Mouse (Mus musculus) c-Kit-positive CD71-positive TER-119-positive erythroid progenitor cells, embryonic 14.5 days (primary cell): ENCODE results near the gene Tmprss4.

Experiments
- DNase-seq: peaks from one replicate; pipeline ENCODE4 v3.0.0-alpha.2; 2013; ENCODE audit warnings: low spot score

The Tmprss4 gene

DNA sequence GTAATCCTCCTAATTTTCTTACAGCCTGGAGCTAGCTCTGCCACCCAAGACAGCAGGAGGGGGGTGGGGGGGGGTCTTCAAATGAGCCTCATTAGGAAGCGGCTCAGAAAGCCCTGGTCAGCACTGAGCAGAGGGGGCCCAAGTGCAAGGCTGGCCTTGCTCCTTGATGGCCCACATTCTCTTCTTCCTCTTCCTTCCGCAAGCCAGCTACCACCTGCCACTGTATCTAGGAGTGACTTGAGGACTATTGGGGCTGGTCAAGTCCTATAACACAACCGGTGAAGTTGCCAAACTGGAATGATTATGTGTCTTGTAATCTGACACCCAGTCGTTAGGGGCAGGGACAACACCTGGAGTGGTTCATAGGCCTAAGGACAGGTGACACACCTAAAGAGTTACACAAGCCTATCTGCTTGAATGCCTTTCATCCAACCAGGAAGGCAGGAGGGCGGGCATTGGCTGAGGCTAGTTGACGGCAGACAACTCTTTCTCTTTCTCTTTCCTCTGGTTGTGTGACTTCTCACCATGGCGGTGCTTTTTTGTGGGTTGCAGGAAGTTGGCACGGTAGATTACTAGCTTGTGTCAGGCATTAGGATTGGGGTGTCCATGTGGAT is at the start of gene Tmprss4:
Gene Tmprss4 (minus strand): TSS at position 296 of the 614 bp plus-strand sequence.
- no peak for DNase-seq

DNA sequence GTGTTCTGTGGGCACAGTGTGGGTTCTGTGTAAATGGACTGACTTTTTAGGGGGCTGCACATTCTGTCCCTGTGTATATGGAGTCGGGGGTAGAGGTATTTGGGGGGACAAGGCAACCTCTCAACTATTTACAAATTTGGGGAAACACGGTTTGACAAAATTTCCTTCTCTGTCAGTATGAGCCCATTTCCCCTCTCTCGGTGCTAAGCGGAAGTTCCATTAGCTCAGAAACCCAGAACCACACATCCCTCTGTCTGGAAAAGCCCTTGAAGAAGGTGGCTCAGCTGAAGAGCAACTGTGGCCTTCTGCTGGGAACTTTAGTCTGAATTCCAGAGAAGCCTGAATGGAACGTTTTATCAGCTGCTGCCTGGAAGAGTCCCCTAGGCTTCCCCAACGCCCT is 48.5 kb upstream of the Tmprss4 start:
- DNase-seq = no peak

- no peak for DNase-seq
Measured at GRCm38 (mm10) chr9:45251990-45252389, 48.1 kb upstream of the Tmprss4 start.

GRCm38 (mm10) chr9:45251281-45251680 is 47.4 kb upstream of the Tmprss4 start:
- no peak for DNase-seq

- no peak for DNase-seq
Measured at GRCm38 (mm10) chr9:45250306-45250705, 46.4 kb upstream of the Tmprss4 start.

DNA sequence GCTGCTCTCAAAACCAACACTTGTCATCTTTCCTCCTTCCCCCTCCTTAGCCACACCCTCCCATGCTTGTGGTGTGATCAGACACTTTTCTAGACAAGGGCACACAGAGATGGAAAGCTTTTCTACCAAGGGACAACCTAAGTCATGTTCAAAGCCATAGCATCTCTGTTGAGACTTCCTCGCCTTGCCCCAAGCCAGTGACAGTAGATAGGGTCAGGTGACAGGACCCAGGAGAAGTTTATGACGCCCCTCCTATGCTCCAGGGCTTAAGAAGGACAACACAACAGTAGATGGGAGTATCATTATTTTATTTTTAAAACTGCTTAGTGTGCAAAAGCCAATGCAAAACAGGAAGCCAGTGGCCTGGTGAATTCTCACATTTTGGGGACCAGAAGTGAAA is 43.6 kb upstream of the Tmprss4 start:
- no peak for DNase-seq

- no peak for DNase-seq
Measured at GRCm38 (mm10) chr9:45246060-45246459, 42.2 kb upstream of the Tmprss4 start.

- DNase-seq = no peak
Measured at GRCm38 (mm10) chr9:45245432-45245831, 41.5 kb upstream of the Tmprss4 start.

DNA sequence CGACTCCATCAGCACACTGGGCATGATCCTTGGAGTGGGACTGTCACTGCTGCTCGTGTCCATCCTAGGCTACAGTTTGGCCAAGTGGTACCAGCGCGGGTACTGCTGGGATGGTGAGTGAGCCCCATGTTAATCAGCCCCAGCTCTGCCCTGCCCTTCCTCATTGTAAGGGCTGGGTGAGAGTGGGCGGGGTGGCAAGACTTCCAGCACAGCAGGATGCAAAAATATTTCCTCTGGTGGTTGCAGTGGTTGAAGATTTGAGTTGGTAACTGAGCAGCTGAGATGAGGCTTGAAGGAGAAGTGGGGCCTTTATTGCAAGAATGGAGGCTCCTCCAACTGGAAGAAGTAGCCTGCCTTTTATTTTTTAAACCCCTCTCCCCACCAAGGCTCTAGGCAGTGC is 37.5 kb upstream of the Tmprss4 start:
- DNase-seq = no peak

DNA sequence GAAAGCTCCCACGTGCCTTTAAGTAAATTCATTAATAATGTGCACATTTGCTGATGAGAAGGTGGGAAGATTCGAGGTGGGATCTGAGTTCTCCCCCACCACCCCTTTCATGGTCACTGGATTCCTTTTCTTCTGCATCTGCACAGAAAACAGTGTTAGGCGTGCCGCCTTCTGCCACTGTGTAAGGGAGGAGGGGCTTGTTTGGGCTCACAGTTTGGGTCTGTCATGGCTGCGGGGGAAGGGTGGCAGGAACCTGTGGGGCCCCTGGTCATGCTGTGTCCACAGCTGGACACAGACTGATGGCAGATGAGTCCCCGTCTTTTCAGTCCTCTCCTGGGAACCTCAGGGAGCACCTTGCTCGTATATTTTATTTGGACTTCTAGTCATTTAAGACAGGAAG is 32.9 kb upstream of the Tmprss4 start:
- no peak for DNase-seq

DNA sequence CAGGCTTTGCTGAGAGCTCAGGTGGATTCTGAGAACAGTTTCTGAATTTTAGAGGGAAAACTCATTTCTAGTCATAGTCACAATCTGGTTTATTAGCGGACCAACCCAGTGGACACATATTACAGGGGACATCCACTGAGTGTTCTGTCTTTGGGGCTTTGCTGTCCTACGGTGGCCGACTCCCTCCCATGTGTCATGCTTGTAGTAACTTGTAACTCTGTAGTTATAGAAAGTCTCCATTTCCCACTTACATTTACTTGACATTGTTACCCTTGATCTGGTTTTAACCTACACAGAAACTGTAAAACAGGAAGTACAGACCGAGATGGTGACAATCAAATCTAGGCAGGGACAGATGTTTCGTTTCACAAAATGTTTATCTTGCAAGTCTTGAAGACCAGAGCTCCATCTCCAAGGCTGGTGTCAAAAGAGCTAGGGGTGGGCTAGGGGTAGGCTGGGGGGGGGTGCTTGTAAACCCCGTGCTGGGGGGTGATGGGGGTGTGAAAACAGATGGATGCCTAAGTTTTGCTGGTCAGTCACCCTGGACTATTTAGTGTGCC is 31.9 kb upstream of the Tmprss4 start:
- DNase-seq = no peak

GRCm38 (mm10) chr9:45229359-45229758 is 25.5 kb upstream of the Tmprss4 start:
- DNase-seq = no peak

DNA sequence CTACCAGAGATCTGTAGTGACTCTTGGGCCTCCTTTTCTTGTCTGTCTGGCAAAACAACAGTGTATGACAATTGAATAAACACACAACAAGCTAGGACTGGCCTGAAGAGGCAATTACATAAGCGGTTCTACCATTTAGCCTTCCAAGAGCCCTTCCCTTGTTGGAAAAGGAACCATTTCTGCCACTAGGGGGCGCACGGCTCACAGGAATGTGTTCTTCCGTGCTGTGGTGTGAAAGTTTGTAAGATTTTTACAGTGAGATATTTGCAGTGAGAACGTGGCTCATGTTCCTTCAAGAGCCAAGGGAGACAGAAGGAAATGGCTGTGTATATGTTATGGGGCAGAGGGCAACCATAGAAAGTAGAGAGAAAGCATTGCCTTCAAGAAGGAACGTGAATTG is 17.7 kb upstream of the Tmprss4 start:
- peak; percentile 51 for DNase-seq

- DNase-seq = no peak
Measured at GRCm38 (mm10) chr9:45219644-45220043, 15.8 kb upstream of the Tmprss4 start.

DNA sequence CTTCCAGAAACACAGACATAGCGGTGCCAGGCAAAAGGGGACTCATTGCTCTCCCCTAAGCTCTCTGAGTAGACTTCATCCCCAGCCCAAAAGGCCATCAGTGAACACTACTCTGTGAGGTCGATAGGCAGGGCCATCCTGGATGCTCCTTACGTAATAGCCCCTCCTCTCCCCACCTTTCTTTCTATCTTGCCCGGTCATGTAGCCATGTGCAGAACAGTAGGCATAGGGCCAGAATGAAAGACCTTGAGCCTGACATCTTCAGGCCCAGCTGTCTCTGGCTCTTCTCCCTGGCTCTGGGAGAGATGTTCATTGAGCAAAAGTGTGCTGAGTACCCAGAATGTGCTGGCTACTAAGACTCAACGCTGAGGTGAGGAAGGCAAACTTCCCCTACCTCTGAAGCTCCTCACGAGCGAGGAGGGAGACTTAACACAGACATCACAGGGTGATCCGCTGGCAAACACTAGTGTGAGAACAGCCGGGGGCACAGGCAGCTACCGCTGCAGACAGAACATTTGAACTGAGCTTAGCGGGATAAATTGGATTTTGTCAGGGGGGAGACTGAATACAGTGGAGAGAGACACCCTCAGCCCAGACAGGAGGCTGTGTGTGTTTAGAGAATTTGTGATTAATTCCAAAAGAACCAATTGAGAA is 11.8 kb upstream of the Tmprss4 start:
- no peak for DNase-seq

DNA sequence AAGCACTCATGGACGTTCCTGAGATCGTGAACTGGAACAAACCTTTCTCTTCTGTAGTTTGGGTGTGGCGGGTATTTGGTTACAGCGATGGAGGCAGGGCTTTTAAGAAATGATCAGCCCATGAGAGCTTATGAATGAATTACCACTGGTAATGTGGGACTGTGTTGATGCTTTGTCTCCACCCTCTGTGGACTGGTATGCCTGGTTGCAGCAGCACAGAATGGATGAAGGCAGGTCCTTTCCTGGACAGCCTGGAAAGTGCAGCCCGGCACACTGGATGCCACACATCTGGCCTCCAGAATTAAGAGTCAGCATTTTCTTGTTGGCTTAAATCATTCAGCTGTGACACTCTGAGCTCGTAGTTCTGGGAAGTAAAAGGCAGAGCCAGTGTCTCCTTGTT is 8.1 kb upstream of the Tmprss4 start:
- no peak for DNase-seq

DNA sequence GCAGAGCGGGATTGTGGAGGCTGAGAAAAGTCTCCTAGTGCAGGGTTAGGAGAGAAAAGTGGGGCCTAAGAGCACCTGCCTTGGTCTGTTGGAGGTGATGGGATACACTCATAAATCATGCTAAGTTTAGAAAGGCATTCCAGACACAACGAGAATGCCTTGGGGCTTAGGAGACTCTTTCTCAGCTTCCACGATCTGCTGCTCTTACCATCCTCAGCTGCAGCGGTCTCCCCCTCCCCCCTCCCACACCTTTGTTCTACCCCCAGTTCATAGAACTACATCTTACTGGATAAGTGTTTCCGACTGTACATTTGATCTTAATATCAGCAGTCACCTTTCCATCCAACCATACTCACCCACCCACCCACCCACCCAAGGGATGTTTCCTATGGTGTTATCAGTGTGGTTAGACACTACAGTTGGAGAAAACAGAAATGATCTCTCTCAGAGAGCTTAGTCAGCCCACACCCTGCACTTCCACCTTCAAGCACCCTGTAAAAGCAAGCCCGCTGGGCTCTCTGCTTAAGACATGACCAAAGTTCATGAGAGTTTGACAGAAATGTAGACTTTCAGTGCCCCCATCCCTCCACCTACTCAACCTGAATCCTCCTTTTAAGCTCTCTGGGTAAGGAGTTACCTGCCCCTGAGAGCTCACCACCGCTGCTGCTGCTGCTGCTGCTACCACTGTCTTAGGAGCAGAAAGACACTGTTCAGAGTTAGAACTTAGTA is 3.3 kb upstream of the Tmprss4 start:
- no peak for DNase-seq

DNA sequence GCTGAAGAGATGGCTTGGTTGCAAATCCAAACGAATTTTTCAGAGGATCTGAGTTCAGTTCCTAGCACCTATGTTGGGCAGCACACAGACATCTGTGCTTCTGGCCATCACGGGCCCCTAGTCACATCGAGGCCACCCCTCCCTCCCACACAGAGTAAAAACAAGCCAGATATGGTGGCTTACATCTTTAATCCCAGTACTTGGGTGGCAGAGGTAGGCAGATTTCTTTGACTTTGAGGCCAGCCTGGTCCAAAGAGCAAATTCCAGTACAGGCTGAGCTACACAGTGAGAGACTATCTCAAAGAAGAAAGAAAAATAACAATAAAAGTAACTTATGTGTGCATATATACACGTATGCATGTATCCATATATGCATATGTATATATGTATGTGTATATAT is 2.2 kb upstream of the Tmprss4 start:
- no peak for DNase-seq

DNA sequence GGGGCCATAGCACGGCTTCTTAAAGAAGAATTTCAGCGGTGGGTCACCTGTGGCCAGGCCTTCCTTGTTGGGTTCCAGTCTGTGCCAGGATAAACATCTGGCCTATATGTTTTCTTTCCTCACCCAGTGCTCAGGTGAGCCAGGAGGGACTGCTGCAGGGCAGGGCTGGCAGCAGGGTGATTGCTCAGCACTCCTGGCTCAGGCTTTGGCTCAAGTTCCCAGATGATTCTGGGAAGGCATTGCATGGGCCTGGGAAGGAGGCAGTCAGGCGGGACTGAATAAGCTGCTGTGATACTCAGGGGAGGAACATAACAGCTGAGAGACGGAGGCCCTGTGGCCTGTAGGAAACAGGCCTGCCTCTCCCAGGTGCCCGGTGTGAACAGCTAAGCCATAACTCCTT is 1.3 kb upstream of the Tmprss4 start:
- DNase-seq = no peak

DNA sequence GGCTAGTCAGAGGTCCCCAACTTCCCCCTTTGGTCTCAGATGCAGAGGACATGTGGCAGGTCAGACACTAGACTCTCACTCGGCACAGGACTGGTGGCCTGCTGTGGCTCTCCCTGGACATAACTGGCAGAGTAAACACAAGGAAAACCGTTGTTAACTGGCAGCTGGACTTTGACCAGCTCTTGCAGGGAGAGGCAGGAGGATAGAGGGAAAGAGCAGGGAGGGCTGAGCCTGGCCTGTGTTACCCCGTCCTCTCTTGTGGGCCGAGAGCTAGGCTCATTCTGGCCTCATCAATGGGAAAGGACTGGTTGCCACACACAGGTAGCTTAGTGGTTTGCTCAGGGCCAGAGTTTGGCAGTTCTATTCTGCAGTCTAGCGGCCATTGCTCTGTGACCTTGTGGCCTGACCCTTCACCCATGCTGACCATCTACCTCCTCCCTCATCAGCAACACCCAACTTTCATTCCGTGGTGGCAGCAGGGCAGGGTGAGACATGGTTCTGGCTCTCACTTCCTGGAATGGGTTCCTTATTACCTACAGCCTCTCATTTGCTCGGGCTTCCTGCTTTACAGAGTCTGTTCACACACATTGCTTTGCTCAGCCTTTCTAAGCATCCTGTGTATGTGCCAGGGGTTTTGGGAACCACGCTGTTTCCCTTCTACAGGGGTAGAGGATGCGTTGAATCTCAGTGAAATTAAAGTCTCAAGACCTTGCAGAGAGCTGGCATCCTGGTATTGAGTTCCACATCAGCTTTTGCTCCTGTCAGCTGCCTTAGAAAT is 1.7 kb downstream of the Tmprss4 start:
- DNase-seq = no peak

GRCm38 (mm10) chr9:45201319-45201947 is 2.5 kb downstream of the Tmprss4 start:
- no peak for DNase-seq

- no peak for DNase-seq
Measured at GRCm38 (mm10) chr9:45197549-45197948, 6.3 kb downstream of the Tmprss4 start.
